Mouse (Mus musculus) neural tube, embryonic 11.5 days (tissue): ENCODE data around the gene Snx8. TPM values are rescaled to one million over a fixed set of nuclear protein-coding genes. Genes with fewer than 3 reads are reported as not detected.
"Not testable (repeated sequence)": the region's sequence is repeated elsewhere in the genome, so short reads cannot be mapped to it uniquely, and the experiment has no call there.

ENCODE experiments used
- ATAC-seq: fragments of 200-750 bp; cut with Nextera tagmentation; 2 replicates; pipeline ENCODE4 v1.8.0; 2017; ENCODE audit warnings: moderate number of reproducible peaks, mild to moderate bottlenecking, moderate TSS enrichment, moderate library complexity; ENCODE audit not compliant: insufficient read depth, low FRiP score, low TSS enrichment
- DNase-seq: peaks from one replicate; pipeline ENCODE4 v3.0.0-alpha.2; 2015; ENCODE audit warnings: low spot score
- H3K27ac ChIP-seq: fragments of 300-500 bp; sonication (generic); 2 replicates; pipeline ENCODE4 v1.5.1; 2014; ENCODE audit warnings: low read depth, mild to moderate bottlenecking, low read length
- H3K27me3 ChIP-seq: fragments of 300-500 bp; sonication (generic); 2 replicates; pipeline ENCODE4 v1.6.1; 2014; ENCODE audit warnings: mild to moderate bottlenecking, low read length, mixed read lengths; ENCODE audit not compliant: control insufficient read depth, insufficient read depth
- H3K36me3 ChIP-seq: fragments of 300-500 bp; sonication (generic); 2 replicates; pipeline ENCODE4 v1.6.1; 2014; ENCODE audit warnings: mild to moderate bottlenecking, low read length, moderate library complexity, mixed read lengths; ENCODE audit not compliant: control insufficient read depth, insufficient read depth
- H3K4me1 ChIP-seq: fragments of 300-500 bp; sonication (generic); 2 replicates; pipeline ENCODE4 v1.6.1; 2014; ENCODE audit warnings: low read length, mixed read lengths; ENCODE audit not compliant: control insufficient read depth, insufficient read depth
- H3K4me2 ChIP-seq: fragments of 300-500 bp; sonication (generic); 2 replicates; pipeline ENCODE4 v1.6.1; 2014; ENCODE audit warnings: low read depth, mild to moderate bottlenecking, moderate library complexity
- H3K4me3 ChIP-seq: fragments of 300-500 bp; sonication (generic); 2 replicates; pipeline ENCODE4 v1.5.1; 2014; ENCODE audit warnings: low read depth, low read length
- H3K9ac ChIP-seq: fragments of 300-500 bp; sonication (generic); 2 replicates; pipeline ENCODE4 v1.6.1; 2014; ENCODE audit warnings: mild to moderate bottlenecking, low read length
- H3K9me3 ChIP-seq: fragments of 300-500 bp; sonication (generic); 2 replicates; pipeline ENCODE4 v1.6.1; 2016; ENCODE audit warnings: low read length; ENCODE audit not compliant: control insufficient read depth
- WGBS: fragments of 180-500 bp; shearing (Covaris S2); extraction: QIAGEN DNeasy Blood & Tissue Kit; methylation state at CpG from one replicate; pipeline ENCODE4 v1.1.7; 2014; 5-methylcytosine and 5-hydroxymethylcytosine counted together
- polyA plus RNA-seq: library from polyadenylated mRNA; unstranded; fragments of >200 nt; fragmentation: Nextera tagmentation; extraction: Ambion mirVana; gene quantifications from 2 replicates; pipeline ENCODE4 v1.2.1, GENCODE M21; 2014

The Snx8 gene
- polyA plus RNA-seq, 1 experiment from 2014 or later, result 8.4 TPM

DNA sequence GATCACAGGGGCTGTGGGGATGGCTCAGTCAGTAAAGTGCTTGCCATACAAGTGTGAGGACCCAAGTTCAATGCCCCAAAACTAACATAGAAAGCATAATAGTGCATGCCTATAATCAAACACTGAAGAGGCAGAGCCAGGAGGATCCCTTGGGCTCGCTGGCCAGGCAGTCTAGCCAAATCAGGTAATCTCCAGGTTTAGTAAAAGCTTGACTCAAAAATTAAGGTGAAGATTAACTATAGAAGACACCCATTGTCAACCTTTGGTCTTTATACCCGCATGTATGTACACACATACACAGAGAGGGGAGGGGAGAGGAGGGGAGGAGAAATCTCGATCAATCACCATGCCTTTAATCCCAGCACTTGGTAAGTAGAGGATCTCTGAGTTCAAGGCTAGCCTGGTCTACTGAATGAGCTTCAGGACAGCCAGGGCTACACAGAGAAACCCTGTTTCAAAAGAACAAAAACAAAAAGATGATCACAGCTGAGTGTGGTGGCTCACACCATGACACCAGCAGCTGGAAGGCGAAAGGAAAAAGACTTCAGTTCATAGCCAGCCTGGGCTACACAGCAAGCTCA, 13.7 kb downstream of the Snx8 start:
- Histone ChIP-seq H3K4me3 (no peak overlapping the region), H3K9me3 (no peaks in the 10 kb centered on the region), H3K4me2 (no peak overlapping the region), H3K9ac (no peak overlapping the region), H3K36me3 (no peaks in the 10 kb centered on the region), H3K27me3 (no peaks in the 10 kb centered on the region), H3K27ac (no peak overlapping the region), H3K4me1 (no peaks in the 10 kb centered on the region)
- no peak for DNase-seq
- ATAC-seq, result no peak
- WGBS, result 90% methylated on average over 4 of the region's 4 CpGs

DNA sequence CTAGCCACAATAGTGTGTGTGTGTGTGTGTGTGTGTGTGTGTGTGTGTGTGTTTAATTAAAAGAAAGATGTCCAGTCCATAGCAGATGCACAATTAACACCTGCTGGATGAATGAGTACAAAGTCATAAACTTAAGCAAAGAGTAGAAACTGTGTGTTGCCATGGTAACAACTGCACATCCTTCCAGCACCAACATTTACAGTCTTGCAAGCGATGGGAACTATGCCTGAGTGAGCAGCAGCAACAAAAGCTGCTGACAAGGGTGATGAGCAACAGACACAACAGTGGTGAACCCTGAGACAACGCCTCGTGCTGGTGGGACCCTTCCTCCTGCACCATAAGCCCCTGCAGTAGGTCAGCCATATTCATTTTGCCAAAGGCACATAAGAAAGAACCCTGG, 14.8 kb downstream of the Snx8 start:
- Histone ChIP-seq H3K4me3 (no peak overlapping the region), H3K4me2 (no peak overlapping the region), H3K27ac (no peak overlapping the region), H3K9ac (no peak overlapping the region), H3K27me3 (no peaks in the 10 kb centered on the region), H3K4me1 (no peaks in the 10 kb centered on the region), H3K36me3 (no peaks in the 10 kb centered on the region), H3K9me3 (no peaks in the 10 kb centered on the region)
- 38% methylated on average over 3 of the region's 3 CpGs for WGBS
- ATAC-seq (no peak), DNase-seq (no peak)

- Histone ChIP-seq H3K4me1 (no peaks in the 10 kb centered on the region), H3K9me3 (no peaks in the 10 kb centered on the region), H3K4me2 (no peak overlapping the region), H3K4me3 (no peak overlapping the region), H3K27ac (no peak overlapping the region), H3K36me3 (no peaks in the 10 kb centered on the region), H3K27me3 (no peaks in the 10 kb centered on the region), H3K9ac (no peak overlapping the region)
- 66% methylated on average over 2 of the region's 2 CpGs for WGBS
- no peak for DNase-seq
- no peak for ATAC-seq
These were observed 15.4 kb downstream of the Snx8 start for GRCm38 (mm10) chr5:140373711-140374110.

GRCm38 (mm10) chr5:140371671-140372070, 17.4 kb downstream of the Snx8 start:
- 97% methylated on average over 3 of the region's 3 CpGs for WGBS
- no peak for DNase-seq
- no peaks in the 10 kb centered on the region for H3K36me3 ChIP-seq

GRCm38 (mm10) chr5:140370446-140371254, 18.4 kb downstream of the Snx8 start:
- ATAC-seq, result no peak
- 81% methylated on average over 6 of the region's 6 CpGs for WGBS
- H3K9ac ChIP-seq, result no peak overlapping the region

More at GRCm38 (mm10) chr5:140371671-140372070, 17.4 kb downstream of the Snx8 start:
- Histone ChIP-seq H3K27ac (no peak overlapping the region), H3K4me2 (no peak overlapping the region), H3K9ac (no peak overlapping the region), H3K9me3 (no peaks in the 10 kb centered on the region), H3K27me3 (no peaks in the 10 kb centered on the region), H3K4me1 (no peaks in the 10 kb centered on the region), H3K4me3 (no peak overlapping the region)
- no peak for ATAC-seq

DNA sequence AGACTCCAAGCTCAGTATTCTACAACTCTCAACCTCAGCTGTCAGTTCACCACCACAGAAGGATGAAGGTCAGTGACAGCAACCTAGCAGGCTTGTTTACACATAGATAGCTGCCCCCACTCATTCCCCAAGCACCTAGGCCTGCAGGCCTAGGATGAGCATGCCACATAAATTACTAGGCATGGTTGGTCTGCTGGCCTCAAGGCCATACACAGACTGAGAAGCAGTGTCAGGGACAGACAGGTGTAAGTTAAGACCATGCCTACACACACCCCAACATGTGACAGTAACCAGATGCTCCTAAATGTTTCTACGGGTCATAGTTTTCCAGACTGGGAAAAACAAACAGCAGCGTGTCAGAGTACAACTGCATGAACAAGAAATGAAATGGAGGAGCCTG, 19.6 kb downstream of the Snx8 start:
- WGBS, result 94% methylated on average over 2 of the region's 2 CpGs
- no peak overlapping the region for H3K4me2 ChIP-seq
- DNase-seq (no peak), ATAC-seq (no peak)
- H3K27me3 ChIP-seq, result no peaks in the 10 kb centered on the region
- no peak overlapping the region for H3K9ac ChIP-seq
- H3K36me3 ChIP-seq, result no peaks in the 10 kb centered on the region
- no peak overlapping the region for H3K4me3 ChIP-seq
- H3K27ac ChIP-seq, result no peak overlapping the region
- no peaks in the 10 kb centered on the region for H3K9me3 ChIP-seq
- H3K4me1 ChIP-seq, result no peaks in the 10 kb centered on the region

More at GRCm38 (mm10) chr5:140370446-140371254, 18.4 kb downstream of the Snx8 start:
- Histone ChIP-seq H3K36me3 (no peaks in the 10 kb centered on the region), H3K4me2 (no peak overlapping the region), H3K27ac (no peak overlapping the region), H3K4me3 (no peak overlapping the region), H3K9me3 (no peaks in the 10 kb centered on the region), H3K4me1 (no peaks in the 10 kb centered on the region), H3K27me3 (no peaks in the 10 kb centered on the region)
- no peak for DNase-seq

GRCm38 (mm10) chr5:140368926-140369325, 20.1 kb downstream of the Snx8 start:
- H3K27me3 ChIP-seq, result no peaks in the 10 kb centered on the region
- H3K4me2 ChIP-seq, result no peak overlapping the region
- DNase-seq (no peak), ATAC-seq (no peak)
- no peak overlapping the region for H3K27ac ChIP-seq
- no peak overlapping the region for H3K4me3 ChIP-seq
- WGBS, result 90% methylated on average over 4 of the region's 4 CpGs
- H3K36me3 ChIP-seq, result no peaks in the 10 kb centered on the region
- no peak overlapping the region for H3K9ac ChIP-seq
- no peaks in the 10 kb centered on the region for H3K9me3 ChIP-seq
- no peaks in the 10 kb centered on the region for H3K4me1 ChIP-seq

- not testable (repeated sequence) for H3K4me3 ChIP-seq, H3K27ac ChIP-seq, H3K4me2 ChIP-seq, H3K9ac ChIP-seq, ATAC-seq, DNase-seq, H3K4me1 ChIP-seq, H3K9me3 ChIP-seq, H3K27me3 ChIP-seq, H3K36me3 ChIP-seq
- WGBS, result 91% methylated on average over 2 of the region's 2 CpGs
These were observed 20.9 kb downstream of the Snx8 start for GRCm38 (mm10) chr5:140368126-140368525.

DNA sequence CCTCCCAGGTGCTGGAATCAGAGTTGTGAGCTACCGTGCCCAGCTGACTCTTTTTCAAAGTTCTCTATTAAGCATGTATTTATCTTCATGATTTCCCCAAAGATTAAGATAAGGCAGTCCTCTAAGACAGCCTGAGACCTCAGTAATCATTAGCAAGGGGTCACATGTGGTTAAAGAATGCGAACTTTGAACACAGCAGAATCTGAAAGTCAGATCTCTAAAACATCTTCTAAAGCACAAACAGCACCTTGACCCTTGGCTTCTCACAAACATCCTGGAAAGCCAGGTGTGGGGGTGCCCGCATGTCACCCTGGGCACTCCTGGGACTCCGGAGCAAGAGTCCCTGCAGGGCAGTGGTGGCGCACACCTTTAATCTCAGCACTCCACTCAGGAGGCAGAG, 24.6 kb downstream of the Snx8 start:
- DNase-seq, result no peak
- no peak overlapping the region for H3K9ac ChIP-seq
- 95% methylated on average over 5 of the region's 5 CpGs for WGBS
- no peaks in the 10 kb centered on the region for H3K36me3 ChIP-seq
- H3K4me1 ChIP-seq, result no peaks in the 10 kb centered on the region
- no peak overlapping the region for H3K4me2 ChIP-seq
- no peak for ATAC-seq
- no peak overlapping the region for H3K27ac ChIP-seq
- H3K9me3 ChIP-seq, result no peaks in the 10 kb centered on the region
- no peak overlapping the region for H3K4me3 ChIP-seq
- no peaks in the 10 kb centered on the region for H3K27me3 ChIP-seq
